ENCODE assay signal across 22 mouse cellular contexts in the genomic region with DNA sequence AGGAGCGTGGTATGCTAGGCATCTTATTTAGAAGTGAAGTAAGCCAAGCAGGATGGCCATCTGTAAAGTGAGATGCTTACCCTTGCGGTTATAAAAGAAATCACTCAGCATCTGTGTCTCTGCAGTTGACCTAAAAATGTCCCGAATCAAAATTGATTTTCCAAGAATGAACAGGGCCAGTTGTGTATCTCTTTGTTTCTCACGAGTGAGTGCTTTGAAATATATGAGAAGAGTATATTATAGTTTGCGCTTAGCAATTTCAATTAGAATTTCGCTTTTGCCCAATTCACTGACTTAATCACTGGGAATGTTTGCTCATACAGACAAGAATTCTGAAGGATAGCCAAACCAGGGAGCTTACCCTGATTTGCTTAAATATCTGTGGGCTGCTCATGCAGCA. TPM values are rescaled to one million over a fixed set of nuclear protein-coding genes. Genes with fewer than 3 reads are reported as not detected.
DNase-seq lines count a peak whose midpoint lies in the region; ATAC-seq and TF ChIP-seq lines count a peak whose summit lies in the region.
"Had no signal": no experiment of that assay in that cellular context is flagged by ENCODE, and none has a peak within 500 bp of the region (broad histone marks: within the 10 kb centered on the region; RNA-seq: fewer than 3 reads in every experiment).

No protein-coding gene starts in this region.

- no peaks in the 10 kb centered on the region for H3K4me1 ChIP-seq in embryonic fibroblast, embryonic 13.5 days (ENCODE audit: control insufficient read depth, insufficient read depth, low read length)
- H3K4me1 ChIP-seq: embryonic facial prominence, embryonic 12.5 days; embryonic facial prominence, embryonic 15.5 days; forebrain, embryonic 13.5 days; forebrain, embryonic 15.5 days had no signal

- peak overlapping the region; percentile 16; the same call in 1 of the 2 replicates for H3K27ac ChIP-seq in embryonic fibroblast, embryonic 13.5 days (ENCODE audit: insufficient read depth, low read length)
- H3K27ac ChIP-seq: embryonic facial prominence, embryonic 12.5 days; embryonic facial prominence, embryonic 15.5 days; forebrain, embryonic 13.5 days; forebrain, embryonic 15.5 days had no signal

- DNase-seq in Muller cell, postnatal 12 days (ENCODE audit: inconsistent ontology term), result peak; percentile 92
- peak; percentile 24 for DNase-seq in Patski (ENCODE audit: low read depth, low spot score)
- DNase-seq in retina, postnatal 1 day, result peak; percentile 20
- DNase-seq in thymus, postnatal 0 days (ENCODE audit: low spot score), result no peak
- DNase-seq: adrenal gland, adult 2 months; adrenal gland, postnatal 10 days; adrenal gland, postnatal 25 days; cerebellum, adult 11 months; cerebellum, adult 18-20 months; cerebellum, adult 8-10 months; cerebellum, adult 9-11 months; cerebellum, postnatal 14 days; cerebellum, postnatal 36 days; embryo, embryonic 11 days; forebrain, postnatal 0 days had no signal

- POLR2A ChIA-PET in Patski (lab: Charles Lee), result no interaction called here

- no peak for TF ChIP-seq POLR2A in embryonic fibroblast, embryonic 13.5 days (IDR thresholded peaks at IDR 0.05; ENCODE audit: low read depth, low read length)

- CTCF ChIA-PET in Patski (lab: Charles Lee), result no interaction called here

- H3K27me3 ChIP-seq in Patski, result peaks cover 20% of the 10 kb centered on the region
- H3K27me3 ChIP-seq: embryonic facial prominence, embryonic 12.5 days; embryonic facial prominence, embryonic 15.5 days; forebrain, embryonic 13.5 days; forebrain, embryonic 15.5 days had no signal

- no peak for TF ChIP-seq CTCF in Patski (IDR thresholded peaks at IDR 0.05)
- TF ChIP-seq CTCF in embryonic fibroblast, embryonic 13.5 days (IDR thresholded peaks at IDR 0.05; ENCODE audit: borderline replicate concordance, insufficient read depth, low read length), result no peak

- no peak overlapping the region for H3K4me3 ChIP-seq in embryonic fibroblast, embryonic 13.5 days (ENCODE audit: insufficient read depth, low read length)
- H3K4me3 ChIP-seq: embryonic facial prominence, embryonic 12.5 days; embryonic facial prominence, embryonic 15.5 days; forebrain, embryonic 13.5 days; forebrain, embryonic 15.5 days had no signal

- ATAC-seq in Patski, result peak; percentile 86
- ATAC-seq in monocyte, adult 5-6 weeks (replicated peaks; ENCODE audit: insufficient number of reproducible peaks, low FRiP score, low TSS enrichment, poor library complexity, severe bottlenecking), result no peak
- no peak for ATAC-seq in cerebellum, adult (ENCODE audit: insufficient number of reproducible peaks, low FRiP score, low TSS enrichment)
- ATAC-seq: forebrain, embryonic 13.5 days; forebrain, embryonic 15.5 days; forebrain, postnatal 0 days had no signal

- in situ Hi-C loops in Patski (cut with MboI; ENCODE audit: low pct_unique_long_range_greater_than_20kb), result no loop called here

RNA-seq across cellular contexts. Expression of a gene that starts 40.6 kb away (rescaled TPM):
- 38.8 TPM for polyA plus RNA-seq in Patski (2021)
- 55.8 and 67.0 TPM in 2 replicates for polyA plus RNA-seq in embryonic fibroblast, embryonic 13.5 days (2011; ENCODE audit: insufficient read length, low read depth, missing spikeins)
- polyA plus RNA-seq in thymus, postnatal 0 days (2015; fragmentation: Nextera tagmentation; extraction: Ambion mirVana), result 19.4 and 20.2 TPM in 2 replicates
- 13.3 to 26.5 TPM (median 17.4 TPM) in 3 replicates for total RNA-seq in monocyte, adult 5-6 weeks (2017)
